ENCODE assay signal across 13 mouse cellular contexts in genomic region chr2:132035470-132035835, GRCm38 (mm10). TPM values are rescaled to one million over a fixed set of nuclear protein-coding genes. Genes with fewer than 3 reads are reported as not detected.
DNase-seq lines count a peak whose midpoint lies in the region; ATAC-seq lines count a peak whose summit lies in the region.
"Had no signal": no experiment of that assay in that cellular context is flagged by ENCODE, and none has a peak within 500 bp of the region (broad histone marks: within the 10 kb centered on the region; RNA-seq: fewer than 3 reads in every experiment).

No protein-coding gene starts in this region.

- H3K27ac ChIP-seq in heart, embryonic 15.5 days, result peak overlapping the region; percentile 32; the same call in 1 of the 2 replicates
- H3K27ac ChIP-seq in liver, embryonic 16.5 days (ENCODE audit: low read length), result peak overlapping the region; percentile 45; the same call in 1 of the 2 replicates
- H3K27ac ChIP-seq: neural tube, embryonic 12.5 days; stomach, embryonic 15.5 days had no signal

- H3K9me3 ChIP-seq in heart, embryonic 15.5 days (replicated peaks), result no peaks in the 10 kb centered on the region
- H3K9me3 ChIP-seq in liver, embryonic 16.5 days (replicated peaks; ENCODE audit: control insufficient read depth, low read length), result no peaks in the 10 kb centered on the region
- H3K9me3 ChIP-seq: heart, embryonic 12.5 days; neural tube, embryonic 12.5 days; stomach, embryonic 15.5 days had no signal

- H3K27me3 ChIP-seq in heart, embryonic 15.5 days, result no peaks in the 10 kb centered on the region
- peaks cover 5% of the 10 kb centered on the region; the same call in 1 of the 2 replicates for H3K27me3 ChIP-seq in liver, embryonic 16.5 days (ENCODE audit: control insufficient read depth, insufficient read depth, low read depth, low read length)
- H3K27me3 ChIP-seq: neural tube, embryonic 12.5 days; stomach, embryonic 15.5 days had no signal

- H3K36me3 ChIP-seq in heart, embryonic 15.5 days, result no peaks in the 10 kb centered on the region
- H3K36me3 ChIP-seq in liver, embryonic 16.5 days (ENCODE audit: control insufficient read depth, insufficient read depth), result no peaks in the 10 kb centered on the region
- H3K36me3 ChIP-seq: heart, embryonic 12.5 days; neural tube, embryonic 12.5 days; stomach, embryonic 15.5 days had no signal

- H3K4me2 ChIP-seq in heart, embryonic 15.5 days, result no peak overlapping the region
- H3K4me2 ChIP-seq in liver, embryonic 16.5 days (ENCODE audit: low read depth, low read length), result no peak overlapping the region
- H3K4me2 ChIP-seq: heart, embryonic 12.5 days; neural tube, embryonic 12.5 days; stomach, embryonic 15.5 days had no signal

- H3K4me1 ChIP-seq in heart, embryonic 15.5 days (replicated peaks), result peaks cover 15% of the 10 kb centered on the region
- H3K4me1 ChIP-seq in liver, embryonic 16.5 days (ENCODE audit: control insufficient read depth, low read depth, low read length), result peaks cover 5% of the 10 kb centered on the region

- DNase-seq in heart, postnatal 25 days (ENCODE audit: low spot score), result no peak
- DNase-seq in 416B (ENCODE audit: low read depth), result peak; percentile 44
- no peak for DNase-seq in right cerebral cortex, postnatal 25 days
- DNase-seq in urinary bladder, postnatal 36 days (ENCODE audit: low spot score in 2 of 2), result no peak
- DNase-seq in adrenal gland, postnatal 10 days, result no peak
- DNase-seq: kidney, postnatal 10 days; lung, adult 18-20 months had no signal

- no peak overlapping the region for H3K9ac ChIP-seq in heart, embryonic 15.5 days
- H3K9ac ChIP-seq in liver, embryonic 16.5 days (ENCODE audit: low read depth, low read length), result no peak overlapping the region
- H3K9ac ChIP-seq: heart, embryonic 12.5 days; neural tube, embryonic 12.5 days; stomach, embryonic 15.5 days had no signal

- ATAC-seq in heart, embryonic 15.5 days (replicated peaks; ENCODE audit: insufficient number of reproducible peaks, insufficient read depth, low FRiP score, low read depth), result no peak
- peak; percentile 85 for ATAC-seq in activated CD4-positive, CD25-positive, alpha-beta regulatory T cell, adult 4 months
- ATAC-seq in liver, embryonic 16.5 days (ENCODE audit: low read depth), result no peak

- 67% methylated on average over 11 of the region's 11 CpGs for WGBS in heart, embryonic 15.5 days
- 30% methylated on average over 11 of the region's 11 CpGs for WGBS in liver, embryonic 16.5 days (ENCODE audit: insufficient replicate concordance)

- no peak overlapping the region for H3K4me3 ChIP-seq in heart, embryonic 15.5 days
- H3K4me3 ChIP-seq in liver, embryonic 16.5 days (ENCODE audit: low read depth, low read length), result no peak overlapping the region
- H3K4me3 ChIP-seq: heart, embryonic 12.5 days; neural tube, embryonic 12.5 days; stomach, embryonic 15.5 days had no signal

- intact Hi-C loops in heart, postnatal 25 days (cut with DNase I), result no loop called here

RNA-seq across cellular contexts. Expression of gene Rassf2, which starts 5.4 kb away (rescaled TPM):
- 9.2 and 13.9 TPM in 2 replicates for polyA plus RNA-seq in heart, embryonic 15.5 days (2015; fragmentation: Nextera tagmentation; extraction: Ambion mirVana)
- 10 to 100 TPM in 1 of 2 experiments, 1 to 10 TPM in 1; 8.2 to 10.4 TPM for total RNA-seq in heart, postnatal 25 days (2021)
- polyA plus RNA-seq in activated CD4-positive, CD25-positive, alpha-beta regulatory T cell, adult 4 months (2017; shearing (Covaris generic)), result 10 to 100 TPM; 59.8 to 83.1 TPM
- polyA plus RNA-seq in liver, embryonic 16.5 days (2015; fragmentation: Nextera tagmentation; extraction: Ambion mirVana), result 2.5 and 3.7 TPM in 2 replicates
- 10 to 100 TPM; 14.6 to 15.1 TPM for total RNA-seq in adrenal gland, postnatal 10 days (2021)
